Mouse (Mus musculus): Measurements from ENCODE around the gene Dppa2. TPM values are rescaled to one million over a fixed set of nuclear protein-coding genes. Genes with fewer than 3 reads are reported as not detected.

The Dppa2 gene
- not detected in 2 replicates for polyA plus RNA-seq (2015; fragmentation: Nextera tagmentation; extraction: Ambion mirVana)

DNA sequence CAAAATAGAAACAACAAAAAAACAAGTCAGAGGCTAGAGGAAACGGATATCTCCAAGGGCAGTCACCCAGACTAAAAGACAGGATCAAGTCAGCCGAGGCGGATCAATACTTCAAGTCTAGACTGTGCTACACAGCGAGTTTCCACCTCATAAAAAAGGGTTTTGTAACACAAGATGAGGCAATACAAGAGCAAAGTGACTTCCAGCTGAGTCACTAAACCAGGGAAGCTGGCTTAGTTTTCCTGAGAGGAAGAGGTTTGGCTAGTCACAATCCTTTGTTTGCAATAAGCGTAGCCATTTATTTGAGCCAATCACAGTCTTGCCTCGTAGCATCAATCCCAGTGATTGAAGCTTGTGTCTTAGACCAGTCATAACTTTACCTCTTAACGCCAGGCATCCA lies at the start of gene Dppa2:
Gene Dppa2, plus strand, starts transcription at position 400 of the 400 bp plus-strand sequence.
- H3K4me3 ChIP-seq: no peak within 1 kb of the TSS
- no peaks in the 10 kb centered on the region for H3K4me1 ChIP-seq
- no peak within 1 kb of the TSS for H3K4me2 ChIP-seq (replicated peaks)
- H3K27me3 ChIP-seq: no peaks in the 10 kb centered on the region
- WGBS: 83% methylated on average over 7 of the region's 7 CpGs
- no peak within 1 kb of the TSS for H3K9ac ChIP-seq (replicated peaks)
- H3K36me3 ChIP-seq: no peaks in the 10 kb centered on the region
- no peaks in the 10 kb centered on the region for H3K9me3 ChIP-seq
- H3K27ac ChIP-seq (replicated peaks): no peak within 1 kb of the TSS
- no peak for ATAC-seq (replicated peaks)

DNA sequence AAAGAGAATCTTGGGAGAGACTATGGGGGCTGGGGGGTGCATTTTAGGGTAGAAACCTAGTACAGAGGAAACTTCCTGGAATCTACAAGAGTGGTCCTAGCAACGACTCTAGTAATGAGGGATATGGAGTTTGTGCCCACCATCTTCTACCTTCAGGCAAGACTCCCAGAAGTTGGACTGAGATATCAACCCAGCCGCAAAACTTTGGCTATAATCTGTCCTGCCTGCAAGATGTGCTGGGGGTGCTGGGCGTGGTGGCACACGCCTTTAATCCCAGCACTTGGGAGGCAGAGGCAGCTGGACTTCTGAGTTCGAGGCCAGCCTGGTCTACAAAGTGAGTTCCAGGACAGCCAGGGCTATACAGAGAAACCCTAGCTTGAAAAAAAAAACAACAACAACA lies 49.1 kb upstream of the Dppa2 start:
- WGBS: 90% methylated on average over 5 of the region's 5 CpGs
- Histone ChIP-seq H3K36me3 (no peaks in the 10 kb centered on the region), H3K27me3 (no peaks in the 10 kb centered on the region), H3K9me3 (no peaks in the 10 kb centered on the region), H3K9ac (replicated peaks) (no peak overlapping the region), H3K4me1 (no peaks in the 10 kb centered on the region), H3K4me3 (no peak overlapping the region), H3K4me2 (replicated peaks) (no peak overlapping the region), H3K27ac (replicated peaks) (no peak overlapping the region)
- no peak for ATAC-seq (replicated peaks)

- Histone ChIP-seq H3K4me2 (replicated peaks) (no peak overlapping the region), H3K9ac (replicated peaks) (no peak overlapping the region), H3K27ac (replicated peaks) (no peak overlapping the region), H3K4me3 (no peak overlapping the region), H3K36me3 (no peaks in the 10 kb centered on the region), H3K4me1 (no peaks in the 10 kb centered on the region), H3K27me3 (no peaks in the 10 kb centered on the region), H3K9me3 (no peaks in the 10 kb centered on the region)
- 92% methylated on average over 4 of the region's 4 CpGs for WGBS
- ATAC-seq (replicated peaks): no peak
Observed at GRCm38 (mm10) chr16:48259519-48259918, 44.2 kb upstream of the Dppa2 start.

DNA sequence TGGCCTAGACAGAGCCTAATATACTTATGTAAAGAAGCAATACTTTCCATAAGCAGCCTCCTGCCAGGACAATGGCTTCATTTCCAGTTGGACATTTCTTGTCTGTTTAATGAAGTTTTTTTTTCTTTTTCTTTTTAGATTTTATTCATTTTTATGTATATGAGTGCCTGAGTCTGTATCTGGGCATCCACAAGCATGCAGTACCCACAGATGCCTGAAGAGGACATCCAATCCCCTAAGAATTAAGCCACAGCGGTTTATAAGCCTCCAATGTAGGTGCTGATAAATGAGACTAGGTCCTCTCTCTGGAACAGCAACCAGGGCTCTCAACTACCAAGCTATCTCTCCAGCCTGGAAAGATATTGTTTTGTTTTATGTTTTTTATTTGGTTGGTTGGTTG lies 40.8 kb upstream of the Dppa2 start:
- ATAC-seq (replicated peaks): no peak
- Histone ChIP-seq H3K27ac (replicated peaks) (no peak overlapping the region), H3K4me1 (no peaks in the 10 kb centered on the region), H3K4me3 (no peak overlapping the region), H3K27me3 (no peaks in the 10 kb centered on the region), H3K4me2 (replicated peaks) (no peak overlapping the region), H3K36me3 (no peaks in the 10 kb centered on the region), H3K9ac (replicated peaks) (no peak overlapping the region), H3K9me3 (no peaks in the 10 kb centered on the region)
- WGBS: 89% methylated on average over 1 of the region's 1 CpGs

DNA sequence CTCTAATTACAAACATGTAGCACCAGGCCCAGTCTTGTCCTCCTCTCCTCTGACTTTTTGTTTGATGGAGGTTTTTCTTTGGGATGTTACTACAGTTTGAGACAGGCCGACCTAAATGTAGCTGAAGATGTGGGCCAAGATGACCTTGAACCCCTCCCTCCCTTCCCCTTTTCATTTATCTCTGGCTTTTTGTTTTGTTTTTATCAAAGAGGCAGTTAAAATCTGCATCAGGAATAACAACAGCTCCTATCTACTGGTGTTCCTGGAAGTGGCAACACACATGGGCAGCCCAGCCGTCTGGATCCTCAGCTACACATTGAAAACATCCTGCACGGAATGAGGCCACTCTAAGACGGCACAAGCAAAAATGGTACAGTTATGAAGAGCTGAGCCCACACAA lies 37.9 kb upstream of the Dppa2 start:
- H3K27me3 ChIP-seq: no peaks in the 10 kb centered on the region
- no peaks in the 10 kb centered on the region for H3K9me3 ChIP-seq
- no peaks in the 10 kb centered on the region for H3K36me3 ChIP-seq
- no peaks in the 10 kb centered on the region for H3K4me1 ChIP-seq
- no peak overlapping the region for H3K4me3 ChIP-seq
- H3K9ac ChIP-seq (replicated peaks): no peak overlapping the region
- H3K4me2 ChIP-seq (replicated peaks): no peak overlapping the region
- ATAC-seq (replicated peaks): no peak
- H3K27ac ChIP-seq (replicated peaks): no peak overlapping the region
- 90% methylated on average over 4 of the region's 4 CpGs for WGBS

GRCm38 (mm10) chr16:48276940-48277339 lies 26.8 kb upstream of the Dppa2 start:
- no peak overlapping the region for H3K27ac ChIP-seq (replicated peaks)
- WGBS: 78% methylated on average over 4 of the region's 4 CpGs
- ATAC-seq (replicated peaks): no peak

GRCm38 (mm10) chr16:48280883-48281282 lies 22.8 kb upstream of the Dppa2 start:
- Histone ChIP-seq H3K9ac (replicated peaks) (no peak overlapping the region), H3K4me1 (no peaks in the 10 kb centered on the region), H3K36me3 (no peaks in the 10 kb centered on the region), H3K9me3 (no peaks in the 10 kb centered on the region), H3K4me2 (replicated peaks) (no peak overlapping the region), H3K4me3 (no peak overlapping the region), H3K27me3 (no peaks in the 10 kb centered on the region), H3K27ac (replicated peaks) (no peak overlapping the region)
- WGBS: 89% methylated on average over 4 of the region's 4 CpGs
- ATAC-seq (replicated peaks): no peak

More at GRCm38 (mm10) chr16:48276940-48277339, 26.8 kb upstream of the Dppa2 start:
- H3K9ac ChIP-seq (replicated peaks): no peak overlapping the region
- H3K4me3 ChIP-seq: no peak overlapping the region
- H3K36me3 ChIP-seq: no peaks in the 10 kb centered on the region
- H3K4me2 ChIP-seq (replicated peaks): no peak overlapping the region
- H3K27me3 ChIP-seq: no peaks in the 10 kb centered on the region
- no peaks in the 10 kb centered on the region for H3K4me1 ChIP-seq
- no peaks in the 10 kb centered on the region for H3K9me3 ChIP-seq

DNA sequence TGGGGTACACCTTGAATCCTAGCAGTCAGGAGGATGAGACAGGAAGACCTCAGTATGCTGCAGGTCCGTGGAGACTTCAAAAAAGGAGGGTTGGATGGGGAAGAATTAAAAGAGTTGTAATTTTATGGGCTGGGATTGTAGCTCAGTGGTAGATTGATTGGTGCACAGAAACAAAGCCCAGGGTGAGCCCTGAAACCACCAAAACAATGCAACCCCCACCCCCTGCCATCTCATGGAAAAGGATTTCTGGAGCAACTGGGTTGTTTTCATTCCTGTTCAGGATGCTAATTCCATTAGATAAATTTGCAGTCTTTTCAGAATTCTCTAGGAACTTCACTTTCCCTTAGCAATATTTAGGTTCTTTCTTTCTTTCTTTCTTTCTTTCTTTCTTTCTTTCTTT lies 20.9 kb upstream of the Dppa2 start:
- no peak overlapping the region for H3K9ac ChIP-seq (replicated peaks)
- no peak for ATAC-seq (replicated peaks)
- no peaks in the 10 kb centered on the region for H3K4me1 ChIP-seq
- no peaks in the 10 kb centered on the region for H3K9me3 ChIP-seq
- no peak overlapping the region for H3K4me2 ChIP-seq (replicated peaks)
- no peak overlapping the region for H3K4me3 ChIP-seq
- no peak overlapping the region for H3K27ac ChIP-seq (replicated peaks)
- H3K27me3 ChIP-seq: no peaks in the 10 kb centered on the region
- no peaks in the 10 kb centered on the region for H3K36me3 ChIP-seq
- 50% methylated on average over 1 of the region's 1 CpGs for WGBS

DNA sequence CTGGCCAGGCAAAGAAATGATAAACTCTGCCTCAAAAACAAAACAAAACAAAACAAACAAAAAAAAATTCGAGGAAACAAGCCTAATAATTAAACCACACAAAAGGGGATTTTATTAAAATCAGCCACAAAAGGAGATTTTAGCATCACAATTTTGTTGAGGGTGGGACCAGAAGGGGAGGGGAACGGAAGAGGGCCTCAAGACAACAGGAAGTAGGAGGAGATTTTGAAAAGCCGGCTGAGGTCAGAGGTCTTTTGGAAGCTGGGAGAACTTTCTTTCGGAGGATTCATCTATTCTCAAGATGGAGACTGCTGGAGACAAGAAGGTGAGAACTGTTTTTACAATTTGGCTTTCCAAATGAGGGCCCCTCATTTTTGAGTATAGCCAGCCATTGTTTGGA lies 20.2 kb upstream of the Dppa2 start, which contains the start of gene Dppa4:
Gene Dppa4, plus strand, starts transcription at position 217 of the 400 bp plus-strand sequence.
- no peak within 1 kb of the TSS for H3K4me2 ChIP-seq (replicated peaks)
- no peak for ATAC-seq (replicated peaks)
- no peak within 1 kb of the TSS for H3K27ac ChIP-seq (replicated peaks)
- no peaks in the 10 kb centered on the region for H3K9me3 ChIP-seq
- no peaks in the 10 kb centered on the region for H3K27me3 ChIP-seq
- H3K4me3 ChIP-seq: no peak within 1 kb of the TSS
- no peaks in the 10 kb centered on the region for H3K36me3 ChIP-seq
- no peak within 1 kb of the TSS for H3K9ac ChIP-seq (replicated peaks)
- H3K4me1 ChIP-seq: no peaks in the 10 kb centered on the region
- WGBS: 86% methylated on average over 4 of the region's 4 CpGs

GRCm38 (mm10) chr16:48285517-48285916 lies 18.2 kb upstream of the Dppa2 start:
- no peak overlapping the region for H3K9ac ChIP-seq (replicated peaks)
- no peaks in the 10 kb centered on the region for H3K4me1 ChIP-seq
- H3K27me3 ChIP-seq: no peaks in the 10 kb centered on the region
- no peaks in the 10 kb centered on the region for H3K9me3 ChIP-seq
- H3K36me3 ChIP-seq: no peaks in the 10 kb centered on the region
- H3K4me3 ChIP-seq: no peak overlapping the region
- no peak overlapping the region for H3K4me2 ChIP-seq (replicated peaks)
- WGBS: 93% methylated on average over 4 of the region's 4 CpGs
- H3K27ac ChIP-seq (replicated peaks): no peak overlapping the region
- no peak for ATAC-seq (replicated peaks)

DNA sequence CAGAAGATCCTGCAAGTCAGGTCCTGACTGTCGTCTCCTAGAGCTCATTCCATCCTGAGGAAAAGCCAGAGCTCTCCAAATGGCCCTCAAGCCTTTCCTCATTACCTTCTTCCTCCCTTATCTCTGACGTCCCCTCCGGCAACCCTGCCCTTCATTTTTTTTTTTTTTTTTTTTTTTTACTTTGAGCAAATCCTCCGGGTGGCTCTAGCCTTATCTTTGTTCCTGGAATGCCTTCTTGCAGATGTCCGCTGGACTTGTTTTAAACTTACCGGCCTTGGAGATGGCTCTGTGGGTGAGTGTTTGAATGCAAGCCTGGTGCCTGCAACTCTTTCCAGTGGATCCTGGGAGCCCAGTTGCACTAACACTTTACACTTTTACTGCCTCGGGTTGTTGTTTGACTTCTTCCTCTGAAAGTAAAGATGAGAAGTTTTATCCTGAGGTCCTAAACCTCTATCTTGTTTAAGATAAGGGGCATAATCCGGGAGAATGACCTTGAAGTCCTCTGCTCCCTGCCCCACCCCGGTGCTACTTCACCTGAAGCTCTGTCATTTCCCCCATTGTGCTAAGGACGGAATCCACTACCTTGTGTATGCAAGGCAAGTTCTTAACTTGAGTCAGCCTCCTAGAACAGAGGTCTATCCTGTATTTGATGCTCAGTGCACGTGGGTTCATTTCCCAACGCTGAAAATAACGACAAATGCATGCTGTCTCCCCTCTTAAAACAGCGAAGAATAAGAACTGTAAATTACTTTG lies 6.1 kb upstream of the Dppa2 start:
- Histone ChIP-seq H3K4me3 (no peak overlapping the region), H3K4me1 (no peaks in the 10 kb centered on the region), H3K27me3 (no peaks in the 10 kb centered on the region), H3K27ac (replicated peaks) (no peak overlapping the region), H3K4me2 (replicated peaks) (no peak overlapping the region), H3K36me3 (no peaks in the 10 kb centered on the region), H3K9ac (replicated peaks) (no peak overlapping the region), H3K9me3 (no peaks in the 10 kb centered on the region)
- 88% methylated on average over 14 of the region's 14 CpGs for WGBS
- no peak for ATAC-seq (replicated peaks)

GRCm38 (mm10) chr16:48299884-48300283 lies 3.8 kb upstream of the Dppa2 start:
- Histone ChIP-seq H3K9ac (replicated peaks) (no peak overlapping the region), H3K4me3 (no peak overlapping the region), H3K27me3 (no peaks in the 10 kb centered on the region), H3K4me2 (replicated peaks) (no peak overlapping the region), H3K4me1 (no peaks in the 10 kb centered on the region), H3K9me3 (no peaks in the 10 kb centered on the region), H3K36me3 (no peaks in the 10 kb centered on the region), H3K27ac (replicated peaks) (no peak overlapping the region)
- WGBS: 87% methylated on average over 3 of the region's 3 CpGs
- no peak for ATAC-seq (replicated peaks)

- Histone ChIP-seq H3K36me3 (no peaks in the 10 kb centered on the region), H3K4me1 (no peaks in the 10 kb centered on the region), H3K9ac (replicated peaks) (no peak overlapping the region), H3K27ac (replicated peaks) (no peak overlapping the region), H3K9me3 (no peaks in the 10 kb centered on the region), H3K4me3 (no peak overlapping the region), H3K4me2 (replicated peaks) (no peak overlapping the region), H3K27me3 (no peaks in the 10 kb centered on the region)
- WGBS: 92% methylated on average over 3 of the region's 3 CpGs
- ATAC-seq (replicated peaks): no peak
Observed at GRCm38 (mm10) chr16:48303983-48304382, 275 bp downstream of the Dppa2 start.
